Comparison of ENCODE assay signal across 9 mouse cellular contexts in the genomic region with DNA sequence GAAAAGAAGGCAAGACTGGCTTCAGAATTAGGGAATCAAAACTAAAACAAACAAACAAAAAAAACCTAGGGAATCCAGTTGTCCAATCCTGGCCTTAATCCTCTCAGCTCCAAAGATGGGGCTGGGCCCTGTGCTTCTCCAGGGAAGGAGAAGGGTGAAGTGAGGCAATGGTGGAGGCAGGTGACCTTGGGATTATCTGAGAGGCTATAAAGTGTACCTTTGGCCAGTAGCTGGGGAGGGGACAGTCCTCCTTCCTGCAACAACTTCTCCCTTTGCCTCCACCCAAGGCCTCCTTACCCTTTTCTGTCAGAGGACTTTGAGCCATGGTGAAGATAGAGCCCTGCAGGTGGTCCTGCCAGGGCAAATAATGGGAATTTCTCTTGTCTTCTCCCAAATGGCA. TPM values are rescaled to one million over a fixed set of nuclear protein-coding genes. Genes with fewer than 3 reads are reported as not detected.
DNase-seq lines count a peak whose midpoint lies in the region; ATAC-seq and TF ChIP-seq lines count a peak whose summit lies in the region.
"Had no signal": no experiment of that assay in that cellular context is flagged by ENCODE, and none has a peak within 500 bp of the region (broad histone marks: within the 10 kb centered on the region; RNA-seq: fewer than 3 reads in every experiment).

No protein-coding gene starts in this region.

- no peak overlapping the region for H3K9ac ChIP-seq in forebrain, embryonic 16.5 days (replicated peaks; ENCODE audit: low read depth, low read length)
- peak overlapping the region; percentile 75; the same call in 1 of the 2 replicates for H3K9ac ChIP-seq in lung, embryonic 14.5 days
- peak overlapping the region; percentile 78 for H3K9ac ChIP-seq in heart, postnatal 0 days (replicated peaks; ENCODE audit: low read depth, low read length)
- H3K9ac ChIP-seq in liver, embryonic 16.5 days (ENCODE audit: low read depth, low read length) = peak overlapping the region; percentile 95

- no peak overlapping the region for H3K4me2 ChIP-seq in forebrain, embryonic 16.5 days (ENCODE audit: low read length)
- H3K4me2 ChIP-seq in lung, embryonic 14.5 days = peak overlapping the region; percentile 90
- H3K4me2 ChIP-seq in heart, postnatal 0 days (ENCODE audit: low read depth, low read length) = peak overlapping the region; percentile 74
- peak overlapping the region; percentile 94 for H3K4me2 ChIP-seq in liver, embryonic 16.5 days (ENCODE audit: low read depth, low read length)

- peaks cover 28% of the 10 kb centered on the region for H3K4me1 ChIP-seq in forebrain, embryonic 10.5 days
- H3K4me1 ChIP-seq in forebrain, embryonic 16.5 days (replicated peaks; ENCODE audit: control insufficient read depth, insufficient read depth, low read length) = peaks cover 13% of the 10 kb centered on the region
- 0 out of 2 replicates have a peak, but pooled peaks cover 2% of the 10 kb centered on the region for H3K4me1 ChIP-seq in lung, embryonic 14.5 days (ENCODE audit: insufficient read depth)
- peaks cover 39% of the 10 kb centered on the region for H3K4me1 ChIP-seq in heart, postnatal 0 days (ENCODE audit: control insufficient read depth, insufficient read depth)
- H3K4me1 ChIP-seq in liver, embryonic 16.5 days (ENCODE audit: control insufficient read depth, low read depth, low read length) = peaks cover 29% of the 10 kb centered on the region

- no peaks in the 10 kb centered on the region for H3K27me3 ChIP-seq in forebrain, embryonic 10.5 days (ENCODE audit: poor library complexity, severe bottlenecking)
- no peaks in the 10 kb centered on the region for H3K27me3 ChIP-seq in forebrain, embryonic 16.5 days (replicated peaks; ENCODE audit: control insufficient read depth, insufficient read depth, low read length)
- H3K27me3 ChIP-seq in lung, embryonic 14.5 days (ENCODE audit: insufficient read depth, low read length) = no peaks in the 10 kb centered on the region
- no peaks in the 10 kb centered on the region for H3K27me3 ChIP-seq in heart, postnatal 0 days (ENCODE audit: control insufficient read depth, insufficient read depth, low read length)
- no peaks in the 10 kb centered on the region for H3K27me3 ChIP-seq in liver, embryonic 16.5 days (ENCODE audit: control insufficient read depth, insufficient read depth, low read depth, low read length)

- ATAC-seq in forebrain, embryonic 16.5 days = no peak
- ATAC-seq in lung, embryonic 14.5 days (ENCODE audit: insufficient read depth) = no peak
- no peak for ATAC-seq in heart, postnatal 0 days (ENCODE audit: insufficient read depth, low read depth)
- no peak for ATAC-seq in liver, embryonic 16.5 days (ENCODE audit: low read depth)
- ATAC-seq: midbrain, embryonic 16.5 days had no signal

- no peak for TF ChIP-seq EP300 in heart, postnatal 0 days (IDR thresholded peaks at IDR 0.05; ENCODE audit: low read depth)

- H3K27ac ChIP-seq in forebrain, embryonic 10.5 days = no peak overlapping the region
- H3K27ac ChIP-seq in forebrain, embryonic 16.5 days (ENCODE audit: low read length) = no peak overlapping the region
- no peak overlapping the region for H3K27ac ChIP-seq in lung, embryonic 14.5 days (ENCODE audit: low read depth)
- peak overlapping the region; percentile 97 for H3K27ac ChIP-seq in heart, postnatal 0 days (ENCODE audit: low read depth)
- H3K27ac ChIP-seq in liver, embryonic 16.5 days (ENCODE audit: low read length) = peak overlapping the region; percentile 96

- no peaks in the 10 kb centered on the region for H3K9me3 ChIP-seq in forebrain, embryonic 10.5 days
- no peaks in the 10 kb centered on the region for H3K9me3 ChIP-seq in forebrain, embryonic 16.5 days (ENCODE audit: control insufficient read depth, low read length)
- H3K9me3 ChIP-seq in lung, embryonic 14.5 days (ENCODE audit: low read depth, low read length) = no peaks in the 10 kb centered on the region
- no peaks in the 10 kb centered on the region for H3K9me3 ChIP-seq in heart, postnatal 0 days (replicated peaks; ENCODE audit: control insufficient read depth, low read length)
- H3K9me3 ChIP-seq in liver, embryonic 16.5 days (replicated peaks; ENCODE audit: control insufficient read depth, low read length) = no peaks in the 10 kb centered on the region

- TF ChIP-seq CTCF in lung, embryonic 14.5 days (IDR thresholded peaks at IDR 0.05; ENCODE audit: low read depth) = no peak
- no peak for TF ChIP-seq CTCF in heart, postnatal 0 days (IDR thresholded peaks at IDR 0.05; ENCODE audit: low read depth)

- H3K4me3 ChIP-seq in forebrain, embryonic 10.5 days = peak overlapping the region; percentile 86
- no peak overlapping the region for H3K4me3 ChIP-seq in forebrain, embryonic 16.5 days (replicated peaks; ENCODE audit: low read length)
- peak overlapping the region; percentile 76 for H3K4me3 ChIP-seq in lung, embryonic 14.5 days (ENCODE audit: low read depth, low read length)
- H3K4me3 ChIP-seq in heart, postnatal 0 days (ENCODE audit: low read depth, low read length) = peak overlapping the region; percentile 89
- peak overlapping the region; percentile 89 for H3K4me3 ChIP-seq in liver, embryonic 16.5 days (ENCODE audit: low read depth, low read length)

- DNase-seq in forebrain, embryonic 10.5 days (ENCODE audit: extremely low spot score, low spot score) = no peak
- DNase-seq in lung, embryonic 14.5 days = no peak
- no peak for DNase-seq in lung, postnatal 36 days
- peak; percentile 30 for DNase-seq in heart, postnatal 0 days (ENCODE audit: low spot score)
- no peak for DNase-seq in layer of hippocampus, postnatal 14 days (ENCODE audit: low spot score in 2 of 2)
- no peak for DNase-seq in spleen, postnatal 14 days (ENCODE audit: low spot score in 2 of 2)

- H3K36me3 ChIP-seq in forebrain, embryonic 10.5 days (replicated peaks) = peaks cover 33% of the 10 kb centered on the region
- no peaks in the 10 kb centered on the region; the same call in 1 of the 2 replicates for H3K36me3 ChIP-seq in forebrain, embryonic 16.5 days (ENCODE audit: control insufficient read depth, insufficient read depth)
- peaks cover 18% of the 10 kb centered on the region for H3K36me3 ChIP-seq in lung, embryonic 14.5 days (ENCODE audit: insufficient read depth)
- H3K36me3 ChIP-seq in heart, postnatal 0 days (replicated peaks; ENCODE audit: control insufficient read depth, insufficient read depth, low read length) = peaks cover 16% of the 10 kb centered on the region
- H3K36me3 ChIP-seq in liver, embryonic 16.5 days (ENCODE audit: control insufficient read depth, insufficient read depth) = peaks cover 37% of the 10 kb centered on the region

RNA-seq across cellular contexts. Expression of a gene that starts 1.3 kb away (rescaled TPM):
- 13.4 and 16.9 TPM in 2 replicates for polyA plus RNA-seq in forebrain, embryonic 10.5 days (2016; fragmentation: Nextera tagmentation; extraction: Ambion mirVana)
- polyA plus RNA-seq in forebrain, embryonic 16.5 days (2015; fragmentation: Nextera tagmentation; extraction: Ambion mirVana) = 3.7 and 4.3 TPM in 2 replicates
- polyA plus RNA-seq in lung, embryonic 14.5 days (2014; fragmentation: Nextera tagmentation; extraction: Ambion mirVana) = 11.1 and 11.4 TPM in 2 replicates
- total RNA-seq in heart, postnatal 0 days (2014; rRNA removed; ENCODE audit: low replicate concordance) = 148 and 166 TPM in 2 replicates
- 110 TPM in 2 replicates for polyA plus RNA-seq in heart, postnatal 0 days (2015; fragmentation: Nextera tagmentation; extraction: Ambion mirVana)
- 231 and 247 TPM in 2 replicates for polyA plus RNA-seq in liver, embryonic 16.5 days (2015; fragmentation: Nextera tagmentation; extraction: Ambion mirVana)
- 1 to 10 TPM; 7.1 to 7.4 TPM for total RNA-seq in layer of hippocampus, postnatal 14 days (2021)

RNA-seq across cellular contexts. Expression of a gene that starts 8.2 kb away (rescaled TPM):
- polyA plus RNA-seq in forebrain, embryonic 10.5 days (2016; fragmentation: Nextera tagmentation; extraction: Ambion mirVana) = 12.3 and 14.9 TPM in 2 replicates
- polyA plus RNA-seq in forebrain, embryonic 16.5 days (2015; fragmentation: Nextera tagmentation; extraction: Ambion mirVana) = 14.0 and 15.9 TPM in 2 replicates
- polyA plus RNA-seq in lung, embryonic 14.5 days (2014; fragmentation: Nextera tagmentation; extraction: Ambion mirVana) = 7.6 and 12.1 TPM in 2 replicates
- total RNA-seq in heart, postnatal 0 days (2014; rRNA removed; ENCODE audit: low replicate concordance) = 13.9 and 33.7 TPM in 2 replicates
- 21.5 and 21.9 TPM in 2 replicates for polyA plus RNA-seq in heart, postnatal 0 days (2015; fragmentation: Nextera tagmentation; extraction: Ambion mirVana)
- polyA plus RNA-seq in liver, embryonic 16.5 days (2015; fragmentation: Nextera tagmentation; extraction: Ambion mirVana) = 12.9 and 14.5 TPM in 2 replicates
- 1 to 10 TPM; 7.1 to 8.0 TPM for total RNA-seq in layer of hippocampus, postnatal 14 days (2021)

RNA-seq across cellular contexts. Expression of a gene that starts 43.1 kb away (rescaled TPM):
- polyA plus RNA-seq in forebrain, embryonic 10.5 days (2016; fragmentation: Nextera tagmentation; extraction: Ambion mirVana) = 52.3 and 52.4 TPM in 2 replicates
- 71.4 and 73.3 TPM in 2 replicates for polyA plus RNA-seq in forebrain, embryonic 16.5 days (2015; fragmentation: Nextera tagmentation; extraction: Ambion mirVana)
- polyA plus RNA-seq in lung, embryonic 14.5 days (2014; fragmentation: Nextera tagmentation; extraction: Ambion mirVana) = 63.7 and 64.2 TPM in 2 replicates
- 31.2 and 35.0 TPM in 2 replicates for total RNA-seq in heart, postnatal 0 days (2014; rRNA removed; ENCODE audit: low replicate concordance)
- polyA plus RNA-seq in heart, postnatal 0 days (2015; fragmentation: Nextera tagmentation; extraction: Ambion mirVana) = 37.2 and 39.4 TPM in 2 replicates
- 48.4 and 50.3 TPM in 2 replicates for polyA plus RNA-seq in liver, embryonic 16.5 days (2015; fragmentation: Nextera tagmentation; extraction: Ambion mirVana)
- total RNA-seq in layer of hippocampus, postnatal 14 days (2021) = 10 to 100 TPM; 77.0 to 79.0 TPM

RNA-seq across cellular contexts. Expression of a gene that starts 52.5 kb away (rescaled TPM):
- 11.0 and 12.3 TPM in 2 replicates for polyA plus RNA-seq in forebrain, embryonic 10.5 days (2016; fragmentation: Nextera tagmentation; extraction: Ambion mirVana)
- polyA plus RNA-seq in forebrain, embryonic 16.5 days (2015; fragmentation: Nextera tagmentation; extraction: Ambion mirVana) = 5.1 and 6.5 TPM in 2 replicates
- polyA plus RNA-seq in lung, embryonic 14.5 days (2014; fragmentation: Nextera tagmentation; extraction: Ambion mirVana) = 11.7 and 12.6 TPM in 2 replicates
- 2.1 and 12.6 TPM in 2 replicates for total RNA-seq in heart, postnatal 0 days (2014; rRNA removed; ENCODE audit: low replicate concordance)
- polyA plus RNA-seq in heart, postnatal 0 days (2015; fragmentation: Nextera tagmentation; extraction: Ambion mirVana) = 2.6 and 3.0 TPM in 2 replicates
- polyA plus RNA-seq in liver, embryonic 16.5 days (2015; fragmentation: Nextera tagmentation; extraction: Ambion mirVana) = 3.0 and 3.3 TPM in 2 replicates
- total RNA-seq in layer of hippocampus, postnatal 14 days (2021) = 10 to 100 TPM; 10.1 to 12.2 TPM

RNA-seq across cellular contexts. Expression of a gene that starts 52.6 kb away (rescaled TPM):
- 3.1 and 3.5 TPM in 2 replicates for polyA plus RNA-seq in forebrain, embryonic 10.5 days (2016; fragmentation: Nextera tagmentation; extraction: Ambion mirVana)
- polyA plus RNA-seq in forebrain, embryonic 16.5 days (2015; fragmentation: Nextera tagmentation; extraction: Ambion mirVana) = 2.7 and 3.7 TPM in 2 replicates
- 1.9 and 2.9 TPM in 2 replicates for polyA plus RNA-seq in lung, embryonic 14.5 days (2014; fragmentation: Nextera tagmentation; extraction: Ambion mirVana)
- 0.77 and 2.5 TPM in 2 replicates for total RNA-seq in heart, postnatal 0 days (2014; rRNA removed; ENCODE audit: low replicate concordance)
- 1.6 and 2.1 TPM in 2 replicates for polyA plus RNA-seq in heart, postnatal 0 days (2015; fragmentation: Nextera tagmentation; extraction: Ambion mirVana)
- 1.3 and 1.4 TPM in 2 replicates for polyA plus RNA-seq in liver, embryonic 16.5 days (2015; fragmentation: Nextera tagmentation; extraction: Ambion mirVana)
- total RNA-seq in layer of hippocampus, postnatal 14 days (2021) = 1 to 10 TPM; 7.3 to 8.7 TPM

Comparison
In these comparisons a context has a peak if more than half of its experiments do, and no peak if none do; other contexts are left out.
1. H3K27ac ChIP-seq: peak in heart, postnatal 0 days (single experiment) and liver, embryonic 16.5 days (single experiment); none in forebrain, embryonic 10.5 days (single experiment), forebrain, embryonic 16.5 days (single experiment) and lung, embryonic 14.5 days (single experiment).